Mouse (Mus musculus) c-Kit-negative CD71-positive TER-119-positive erythroid progenitor cells, embryonic 14.5 days (primary cell): ENCODE results near the gene Hsd11b1.

Experiments used
- DNase-seq: peaks from one replicate; pipeline ENCODE4 v3.0.0-alpha.2; 2013; ENCODE audit warnings: low read depth, low spot score

Hsd11b1 gene

GRCm38 (mm10) chr1:193243571-193244193 lies 20.2 kb downstream of the Hsd11b1 start:
- DNase-seq = no peak

GRCm38 (mm10) chr1:193242863-193243262 lies 21.0 kb downstream of the Hsd11b1 start:
- no peak for DNase-seq

GRCm38 (mm10) chr1:193242238-193242637 lies 21.6 kb downstream of the Hsd11b1 start:
- DNase-seq = no peak

GRCm38 (mm10) chr1:193241436-193241835 lies 22.4 kb downstream of the Hsd11b1 start:
- no peak for DNase-seq

GRCm38 (mm10) chr1:193238426-193238825 lies 25.4 kb downstream of the Hsd11b1 start:
- DNase-seq = no peak

- no peak for DNase-seq
Observed at GRCm38 (mm10) chr1:193234930-193235329, 28.9 kb downstream of the Hsd11b1 start.

GRCm38 (mm10) chr1:193234130-193234645 lies 29.7 kb downstream of the Hsd11b1 start:
- no peak for DNase-seq

GRCm38 (mm10) chr1:193232732-193233131 lies 31.1 kb downstream of the Hsd11b1 start:
- no peak for DNase-seq

GRCm38 (mm10) chr1:193230935-193231334 lies 32.9 kb downstream of the Hsd11b1 start:
- no peak for DNase-seq

- no peak for DNase-seq
Observed at GRCm38 (mm10) chr1:193230531-193230930, 33.3 kb downstream of the Hsd11b1 start.

- no peak for DNase-seq
Observed at GRCm38 (mm10) chr1:193229570-193229969, 34.3 kb downstream of the Hsd11b1 start.

- DNase-seq = no peak
Observed at GRCm38 (mm10) chr1:193227537-193227936, 36.3 kb downstream of the Hsd11b1 start.

- no peak for DNase-seq
Observed at GRCm38 (mm10) chr1:193226724-193227522, 37.0 kb downstream of the Hsd11b1 start.

- no peak for DNase-seq
Observed at GRCm38 (mm10) chr1:193226114-193226513, 37.8 kb downstream of the Hsd11b1 start.

GRCm38 (mm10) chr1:193225531-193225930 lies 38.3 kb downstream of the Hsd11b1 start:
- no peak for DNase-seq

- no peak for DNase-seq
Observed at GRCm38 (mm10) chr1:193220408-193220807, 43.5 kb downstream of the Hsd11b1 start.

- no peak for DNase-seq
Observed at GRCm38 (mm10) chr1:193216000-193216399, 47.9 kb downstream of the Hsd11b1 start.

GRCm38 (mm10) chr1:193214053-193214452 lies 49.8 kb downstream of the Hsd11b1 start:
- no peak for DNase-seq

- no peak for DNase-seq
Observed at GRCm38 (mm10) chr1:193211371-193211770, 52.5 kb downstream of the Hsd11b1 start.

GRCm38 (mm10) chr1:193208178-193208577 lies 55.7 kb downstream of the Hsd11b1 start:
- DNase-seq = no peak

- DNase-seq = no peak
Observed at GRCm38 (mm10) chr1:193207503-193207902, 56.4 kb downstream of the Hsd11b1 start, which contains the start of gene Lamb3. Gene Lamb3 (plus strand): TSS chr1:193207699.

GRCm38 (mm10) chr1:193205431-193205830 lies 58.4 kb downstream of the Hsd11b1 start:
- DNase-seq = no peak

GRCm38 (mm10) chr1:193203821-193204220 lies 60.1 kb downstream of the Hsd11b1 start:
- DNase-seq = no peak
